ENCODE assay signal across 8 mouse cellular contexts in genomic region chr15:103167042-103167615, GRCm38 (mm10). TPM values are rescaled to one million over a fixed set of nuclear protein-coding genes. Genes with fewer than 3 reads are reported as not detected.
DNase-seq lines count a peak whose midpoint lies in the region; ATAC-seq and TF ChIP-seq lines count a peak whose summit lies in the region.

Gene Smug1 (minus strand): TSS chr15:103167092.

- TF ChIP-seq CTCF in left cerebral cortex, adult 2 months (IDR thresholded peaks at IDR 0.05) = no peak

- no peak for DNase-seq in left cerebral cortex, adult 2 months (ENCODE audit: extremely low spot score in 1 of 2, low spot score in 2 of 2)
- DNase-seq in left cerebral cortex, adult 9 months (ENCODE audit: low spot score in 2 of 2) = no peak
- no peak for DNase-seq in heart, postnatal 36 days
- DNase-seq in midbrain, embryonic 10.5 days (ENCODE audit: low spot score) = no peak
- no peak for DNase-seq in ovary, adult 18-20 months (ENCODE audit: low spot score)
- DNase-seq in testis, postnatal 10 days (ENCODE audit: low spot score) = no peak

- no peaks in the 10 kb centered on the region for H3K9me3 ChIP-seq in embryonic facial prominence, embryonic 13.5 days
- no peaks in the 10 kb centered on the region for H3K9me3 ChIP-seq in midbrain, embryonic 10.5 days (replicated peaks)

- no peak within 1 kb of the TSS for H3K27ac ChIP-seq in left cerebral cortex, adult 2 months
- no peak within 1 kb of the TSS for H3K27ac ChIP-seq in embryonic facial prominence, embryonic 13.5 days
- peak within 1 kb of the TSS; percentile 29; the same call in 1 of the 2 replicates for H3K27ac ChIP-seq in midbrain, embryonic 10.5 days (replicated peaks)

- no peak within 1 kb of the TSS for H3K9ac ChIP-seq in embryonic facial prominence, embryonic 13.5 days

- no peak for ATAC-seq in embryonic facial prominence, embryonic 13.5 days (ENCODE audit: insufficient number of reproducible peaks, insufficient read depth, low FRiP score, low TSS enrichment, low read depth)
- ATAC-seq in frontal cortex, adult (ENCODE audit: low TSS enrichment) = no peak

- peaks cover 75% of the 10 kb centered on the region for H3K27me3 ChIP-seq in embryonic facial prominence, embryonic 13.5 days
- H3K27me3 ChIP-seq in midbrain, embryonic 10.5 days (ENCODE audit: low read depth, poor library complexity, severe bottlenecking) = peaks cover 74% of the 10 kb centered on the region

- H3K4me2 ChIP-seq in embryonic facial prominence, embryonic 13.5 days = no peak within 1 kb of the TSS

- intact Hi-C loops in left cerebral cortex, adult 2 months (cut with DNase I) = no loop called here
- intact Hi-C loops in heart, postnatal 36 days (cut with DNase I) = no loop called here

- no peak within 1 kb of the TSS for H3K4me3 ChIP-seq in left cerebral cortex, adult 2 months
- H3K4me3 ChIP-seq in embryonic facial prominence, embryonic 13.5 days = no peak within 1 kb of the TSS
- no peak within 1 kb of the TSS for H3K4me3 ChIP-seq in midbrain, embryonic 10.5 days

- WGBS in embryonic facial prominence, embryonic 13.5 days = 22% methylated on average over 6 of the region's 6 CpGs
- 28% methylated on average over 6 of the region's 6 CpGs for WGBS in midbrain, embryonic 10.5 days

- H3K36me3 ChIP-seq in embryonic facial prominence, embryonic 13.5 days = no peaks in the 10 kb centered on the region
- H3K36me3 ChIP-seq in midbrain, embryonic 10.5 days = no peaks in the 10 kb centered on the region

- peaks cover 31% of the 10 kb centered on the region for H3K4me1 ChIP-seq in embryonic facial prominence, embryonic 13.5 days
- H3K4me1 ChIP-seq in midbrain, embryonic 10.5 days = peaks cover 72% of the 10 kb centered on the region

RNA-seq across cellular contexts. Expression of gene Smug1, which starts in this region (rescaled TPM):
- total RNA-seq in left cerebral cortex, adult 2 months (2021) = 10 to 100 TPM; 20.7 to 23.2 TPM
- 16.1 and 16.4 TPM in 2 replicates for polyA plus RNA-seq in embryonic facial prominence, embryonic 13.5 days (2015; fragmentation: Nextera tagmentation; extraction: Ambion mirVana)
- 10 to 100 TPM; 13.2 to 15.7 TPM for total RNA-seq in heart, postnatal 36 days (2021)
- 24.6 and 26.4 TPM in 2 replicates for polyA plus RNA-seq in midbrain, embryonic 10.5 days (2016; fragmentation: Nextera tagmentation; extraction: Ambion mirVana)
